Mouse (Mus musculus) erythroblast, embryonic 14.5 days (primary cell): ENCODE data around the gene Eri3. TPM values are rescaled to one million over a fixed set of nuclear protein-coding genes. Genes with fewer than 3 reads are reported as not detected.

Experiments
- H3K27me3 ChIP-seq: 2 replicates; pipeline ENCODE4 v1.6.1; 2012; ENCODE audit warnings: inconsistent platforms; ENCODE audit not compliant: control insufficient read depth
- H3K36me3 ChIP-seq: 2 replicates; pipeline ENCODE4 v1.6.1; 2012; ENCODE audit warnings: mild to moderate bottlenecking, inconsistent platforms; ENCODE audit not compliant: control insufficient read depth
- H3K4me1 ChIP-seq: 2 replicates; pipeline ENCODE4 v1.6.1; 2012; ENCODE audit warnings: inconsistent platforms; ENCODE audit not compliant: control insufficient read depth
- H3K4me3 ChIP-seq: replicated peaks from 2 replicates; pipeline ENCODE3; 2012; ENCODE audit warnings: moderate library complexity, mild to moderate bottlenecking, inconsistent platforms
- H3K9me3 ChIP-seq: 2 replicates; pipeline ENCODE4 v1.6.1; 2012; ENCODE audit warnings: low read length, inconsistent platforms, mixed read lengths; ENCODE audit not compliant: control insufficient read depth
- GATA1 ChIP-seq: IDR thresholded peaks from 2 replicates; pipeline ENCODE4 v1.6.1; 2012; ENCODE audit warnings: low read length, inconsistent platforms, mixed read lengths
- TAL1 ChIP-seq: IDR thresholded peaks from 3 replicates; pipeline ENCODE4 v1.6.1; 2012; ENCODE audit warnings: low read length, inconsistent platforms, mixed read lengths
- polyA plus RNA-seq: library from polyadenylated mRNA; stranded (reverse); fragments of >175 nt; gene quantifications from 2 replicates; pipeline ENCODE4 v1.2.3, GENCODE M21; 2012

Eri3 gene
- polyA plus RNA-seq, 1 experiment: 18.1 TPM

DNA sequence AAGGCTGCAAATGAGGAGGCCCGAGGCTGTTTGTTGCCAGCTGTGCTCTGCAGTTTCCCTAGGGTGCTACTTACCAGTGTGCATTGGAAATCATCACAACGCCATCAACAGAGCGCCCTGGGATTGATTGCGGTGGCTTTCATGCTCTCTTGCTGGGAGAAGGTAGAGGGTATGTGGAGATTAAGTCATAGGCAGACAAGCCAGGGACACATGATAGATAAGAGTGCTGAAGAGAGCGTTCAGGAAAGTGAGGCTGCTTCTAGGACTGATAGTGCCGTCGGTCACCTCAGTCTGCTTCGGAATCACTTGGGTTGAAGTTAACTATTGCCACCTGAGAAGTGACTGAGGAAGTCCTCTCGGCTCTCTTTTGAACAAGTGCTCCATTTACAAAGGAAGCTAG is 13.8 kb downstream of the Eri3 start:
- no peak overlapping the region for H3K4me3 ChIP-seq
- H3K9me3 ChIP-seq: no peaks in the 10 kb centered on the region
- H3K36me3 ChIP-seq: peaks cover 40% of the 10 kb centered on the region
- peaks cover 14% of the 10 kb centered on the region for H3K4me1 ChIP-seq
- TF ChIP-seq GATA1: no peak
- no peak for TF ChIP-seq TAL1
- H3K27me3 ChIP-seq: no peaks in the 10 kb centered on the region

DNA sequence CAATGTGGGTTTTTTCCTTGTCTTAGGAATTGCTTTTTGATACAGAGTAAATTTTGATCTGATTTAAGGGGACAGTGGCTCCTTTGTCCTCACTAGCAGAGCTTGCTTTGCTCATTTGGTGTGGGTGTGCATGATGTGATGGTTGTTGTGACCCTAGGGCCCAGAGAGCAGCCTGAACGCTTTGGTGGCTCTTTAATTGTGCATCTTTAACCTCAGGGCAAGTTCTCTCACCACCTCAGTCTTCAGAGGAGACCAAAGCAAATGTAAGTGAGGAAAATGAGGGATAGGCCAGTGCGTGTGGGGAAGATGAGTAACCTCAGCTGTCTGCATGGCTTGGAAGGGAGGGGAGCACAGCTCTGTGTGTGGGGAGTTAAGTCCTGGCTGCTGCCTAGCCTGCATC is 18.7 kb downstream of the Eri3 start:
- Histone ChIP-seq H3K4me1 (peaks cover 9% of the 10 kb centered on the region), H3K36me3 (peaks cover 39% of the 10 kb centered on the region), H3K27me3 (no peaks in the 10 kb centered on the region), H3K9me3 (no peaks in the 10 kb centered on the region), H3K4me3 (no peak overlapping the region)
- no peak for TF ChIP-seq TAL1
- TF ChIP-seq GATA1: no peak

DNA sequence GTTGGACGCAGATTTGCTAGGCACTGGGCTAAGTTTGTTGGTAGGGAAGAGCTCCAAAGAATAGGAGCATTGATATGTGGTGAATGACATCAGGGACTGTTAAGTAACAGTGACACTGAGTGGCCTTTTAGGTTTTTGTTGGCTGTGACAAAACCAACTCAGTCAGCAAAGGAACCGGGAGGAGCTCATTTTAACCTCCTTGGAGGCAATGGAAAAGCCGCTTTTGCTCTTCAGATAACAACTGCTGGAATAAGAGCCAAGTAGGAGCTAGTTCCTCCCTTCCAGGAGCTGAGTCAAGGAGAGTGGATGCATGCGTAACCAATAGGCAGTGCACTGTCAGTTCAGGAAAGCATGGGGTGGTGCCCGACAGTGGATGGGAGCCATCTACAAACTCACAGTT is 20.8 kb downstream of the Eri3 start:
- Histone ChIP-seq H3K36me3 (peaks cover 34% of the 10 kb centered on the region), H3K27me3 (no peaks in the 10 kb centered on the region), H3K9me3 (no peaks in the 10 kb centered on the region), H3K4me3 (no peak overlapping the region), H3K4me1 (peaks cover 2% of the 10 kb centered on the region)
- no peak for TF ChIP-seq GATA1
- TF ChIP-seq TAL1: no peak

DNA sequence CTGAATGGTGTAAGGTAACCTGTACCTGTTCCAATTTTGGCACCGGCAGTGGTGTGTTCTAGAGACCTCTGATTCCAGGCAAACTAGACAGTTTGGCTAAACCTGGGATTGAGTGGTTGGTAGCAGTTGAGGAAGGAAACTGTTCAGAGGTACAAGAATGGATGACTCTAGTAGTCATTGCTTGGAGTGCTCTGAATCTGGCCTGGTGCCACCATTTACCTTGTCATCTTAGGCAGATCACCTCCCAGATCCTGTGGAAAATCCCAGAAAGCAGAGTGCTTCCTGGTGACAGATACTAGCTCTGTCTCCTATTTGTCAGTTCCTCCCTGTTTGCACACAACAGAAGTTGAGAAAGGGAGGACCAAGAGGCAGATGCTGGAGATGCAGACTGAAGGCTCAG is 27.4 kb downstream of the Eri3 start:
- Histone ChIP-seq H3K36me3 (peaks cover 25% of the 10 kb centered on the region), H3K27me3 (no peaks in the 10 kb centered on the region), H3K9me3 (no peaks in the 10 kb centered on the region), H3K4me3 (no peak overlapping the region), H3K4me1 (peaks cover 21% of the 10 kb centered on the region)
- TF ChIP-seq GATA1 (no peak), TAL1 (no peak)

DNA sequence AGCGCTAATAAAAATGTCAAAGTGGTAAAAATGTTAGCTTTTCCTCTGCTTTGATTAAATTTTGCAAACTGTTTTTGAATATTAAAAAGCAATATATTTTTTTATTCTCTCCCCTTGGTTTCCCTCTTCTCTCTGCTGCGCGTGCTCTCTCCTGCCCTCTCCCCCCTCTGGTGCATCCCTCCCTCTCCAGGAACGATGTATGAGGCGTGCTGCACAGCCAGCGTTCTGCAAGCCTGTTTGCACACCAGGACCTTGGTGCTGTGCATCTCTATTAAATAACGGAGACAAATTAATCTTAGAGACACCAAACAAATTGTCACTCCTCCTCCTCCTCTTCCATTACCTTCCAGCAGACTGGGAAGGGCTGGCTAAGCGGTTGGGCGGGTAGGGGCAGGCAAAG is 31.5 kb downstream of the Eri3 start:
- Histone ChIP-seq H3K27me3 (no peaks in the 10 kb centered on the region), H3K9me3 (no peaks in the 10 kb centered on the region), H3K4me3 (no peak overlapping the region), H3K36me3 (peaks cover 45% of the 10 kb centered on the region), H3K4me1 (peaks cover 21% of the 10 kb centered on the region)
- TF ChIP-seq GATA1: no peak

DNA sequence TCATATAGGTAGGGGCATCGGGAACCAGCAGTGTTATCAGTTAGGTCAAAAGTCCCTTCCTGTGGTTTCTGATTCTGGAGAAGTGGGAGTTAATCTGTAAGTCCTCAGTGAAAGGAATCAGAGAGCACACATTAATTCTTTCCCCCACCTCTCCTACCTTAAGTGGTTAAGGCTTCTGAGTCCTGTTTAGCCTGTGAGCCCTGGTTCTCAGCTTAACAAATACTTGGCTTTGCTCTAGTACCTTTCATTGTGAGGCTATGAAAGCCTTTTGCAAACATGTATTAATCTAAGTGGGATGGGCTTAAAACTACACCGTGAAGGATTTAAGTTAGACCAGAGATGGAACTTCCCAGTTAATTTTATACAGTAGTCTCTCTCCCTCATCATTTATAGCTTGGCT is 35.8 kb downstream of the Eri3 start:
- no peaks in the 10 kb centered on the region for H3K4me1 ChIP-seq
- no peaks in the 10 kb centered on the region for H3K9me3 ChIP-seq
- no peaks in the 10 kb centered on the region for H3K27me3 ChIP-seq
- no peak overlapping the region for H3K4me3 ChIP-seq
- peaks cover 66% of the 10 kb centered on the region for H3K36me3 ChIP-seq
- no peak for TF ChIP-seq GATA1
- TF ChIP-seq TAL1: no peak

DNA sequence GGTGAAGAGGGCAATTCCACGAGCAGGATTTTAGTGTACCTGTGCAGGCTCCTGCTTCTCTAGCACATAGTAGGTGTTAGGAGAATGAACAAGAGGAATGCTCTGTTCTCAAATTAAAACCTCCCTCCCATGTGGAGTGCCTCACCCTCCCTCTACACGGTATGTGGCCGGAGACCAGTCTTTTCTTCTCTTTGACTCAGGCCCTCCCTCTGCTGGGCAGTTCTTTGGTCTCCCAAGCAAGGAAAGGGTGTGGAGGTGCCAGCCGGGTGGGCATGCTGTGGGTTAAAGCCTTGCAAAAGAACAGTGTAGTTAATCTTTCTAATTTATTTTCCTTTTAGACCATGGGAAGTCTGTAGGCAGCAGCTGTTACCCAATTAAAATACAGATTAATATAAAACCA is 37.3 kb downstream of the Eri3 start:
- Histone ChIP-seq H3K4me3 (no peak overlapping the region), H3K27me3 (no peaks in the 10 kb centered on the region), H3K4me1 (no peaks in the 10 kb centered on the region), H3K36me3 (peaks cover 73% of the 10 kb centered on the region), H3K9me3 (no peaks in the 10 kb centered on the region)
- TF ChIP-seq TAL1 (no peak), GATA1 (no peak)

DNA sequence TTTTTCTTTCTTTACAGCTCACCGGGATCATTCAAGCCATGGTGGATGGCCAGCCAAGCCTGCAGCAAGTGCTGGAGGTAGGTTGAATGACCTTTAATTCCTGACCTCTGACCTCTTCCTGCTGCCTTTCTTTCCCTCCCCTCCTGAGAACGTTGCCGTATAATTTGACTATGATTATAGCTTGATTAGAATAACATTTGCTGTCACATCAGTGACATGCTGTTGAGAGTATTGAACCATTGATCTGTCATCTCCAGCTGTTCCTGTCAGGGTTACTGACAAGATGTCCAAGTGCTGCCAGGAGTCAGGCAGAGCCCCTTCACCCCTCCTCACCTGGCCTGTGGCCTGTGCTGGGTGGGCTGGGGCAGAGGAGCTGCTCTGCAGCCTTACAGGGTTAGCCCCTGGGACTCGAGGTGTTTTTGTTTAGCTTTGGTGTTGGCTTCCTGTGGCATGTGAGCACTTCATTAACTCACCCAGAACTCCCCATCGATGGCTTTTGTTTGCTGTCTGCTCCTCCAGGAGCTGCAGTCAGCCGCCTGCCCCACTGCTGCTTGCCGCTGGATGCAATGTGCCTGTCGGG is 39.0 kb downstream of the Eri3 start:
- Histone ChIP-seq H3K9me3 (no peaks in the 10 kb centered on the region), H3K27me3 (no peaks in the 10 kb centered on the region), H3K4me3 (no peak overlapping the region), H3K36me3 (peaks cover 69% of the 10 kb centered on the region), H3K4me1 (no peaks in the 10 kb centered on the region)
- TF ChIP-seq GATA1 (no peak), TAL1 (no peak)

DNA sequence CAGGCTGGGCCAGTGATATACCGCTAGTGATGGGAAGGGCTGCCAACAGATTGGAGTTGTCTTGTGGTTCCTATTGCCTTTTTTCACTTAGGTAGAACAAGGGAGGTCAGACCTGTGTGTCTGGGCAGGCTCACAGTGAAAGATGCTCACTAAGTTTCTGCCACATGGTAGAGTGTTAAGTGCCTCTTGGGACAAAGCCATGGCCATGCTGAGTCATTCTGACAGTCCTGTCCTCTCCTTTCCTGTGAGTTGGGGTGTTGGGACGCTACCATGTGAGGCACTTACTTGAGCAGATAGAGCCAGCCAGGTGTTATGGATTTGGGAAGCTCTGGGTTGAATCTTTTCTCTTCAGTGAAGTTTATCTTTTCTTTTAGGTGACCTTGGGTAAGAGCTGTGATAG is 40.6 kb downstream of the Eri3 start:
- TF ChIP-seq TAL1 (no peak), GATA1 (no peak)
- Histone ChIP-seq H3K4me1 (no peaks in the 10 kb centered on the region), H3K9me3 (no peaks in the 10 kb centered on the region), H3K4me3 (no peak overlapping the region), H3K36me3 (peaks cover 68% of the 10 kb centered on the region), H3K27me3 (no peaks in the 10 kb centered on the region)

DNA sequence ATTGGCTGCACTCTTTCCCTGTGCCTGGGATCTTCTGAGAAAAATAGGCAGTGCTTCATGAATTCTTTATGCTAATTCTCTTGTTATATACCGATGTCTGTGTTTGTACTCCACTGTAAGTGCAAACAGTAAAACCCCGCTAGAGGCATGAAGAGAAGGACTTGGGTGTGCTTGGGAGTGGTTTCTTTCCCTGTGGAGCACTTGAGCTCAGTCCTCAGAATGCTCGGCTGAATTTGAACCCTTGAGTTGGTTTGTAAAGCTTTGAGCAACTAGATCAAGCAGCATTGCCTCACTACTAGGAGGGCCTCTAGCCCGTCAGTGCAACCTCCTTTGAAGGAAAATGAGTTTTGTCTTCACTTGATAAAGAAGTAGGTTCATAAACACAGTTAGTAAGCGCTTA is 42.0 kb downstream of the Eri3 start:
- H3K36me3 ChIP-seq: peaks cover 71% of the 10 kb centered on the region
- no peak for TF ChIP-seq GATA1
- no peak for TF ChIP-seq TAL1

More for the DNA sequence above, 42.0 kb downstream of the Eri3 start:
- H3K4me3 ChIP-seq: no peak overlapping the region
- no peaks in the 10 kb centered on the region for H3K4me1 ChIP-seq
- H3K9me3 ChIP-seq: no peaks in the 10 kb centered on the region
- H3K27me3 ChIP-seq: no peaks in the 10 kb centered on the region
